Mouse (Mus musculus) limb, embryonic 14.5 days (tissue): ENCODE measurements around the gene Lin7b. TPM values are rescaled to one million over a fixed set of nuclear protein-coding genes. Genes with fewer than 3 reads are reported as not detected.

Source experiments
- ATAC-seq: fragments of 200-750 bp; cut with Nextera tagmentation; 2 replicates; pipeline ENCODE4 v1.8.0; 2017; ENCODE audit warnings: low read depth, moderate number of reproducible peaks, moderate TSS enrichment; ENCODE audit not compliant: low FRiP score
- DNase-seq: peaks from one replicate; pipeline ENCODE4 v3.0.0-alpha.2; 2015; ENCODE audit warnings: low spot score
- H3K27ac ChIP-seq: fragments of 300-500 bp; sonication (generic); replicated peaks from 2 replicates; pipeline ENCODE4 v1.5.1; 2014; ENCODE audit warnings: low read depth, mild to moderate bottlenecking, low read length, moderate library complexity, mixed read lengths
- H3K27me3 ChIP-seq: fragments of 300-500 bp; sonication (generic); 2 replicates; pipeline ENCODE4 v1.6.1; 2014; ENCODE audit warnings: low read length, mixed read lengths; ENCODE audit not compliant: control insufficient read depth, insufficient read depth
- H3K36me3 ChIP-seq: fragments of 300-500 bp; sonication (generic); 2 replicates; pipeline ENCODE4 v1.6.1; 2014; ENCODE audit warnings: mild to moderate bottlenecking, low read length, moderate library complexity, mixed read lengths; ENCODE audit not compliant: control insufficient read depth, insufficient read depth
- H3K4me1 ChIP-seq: fragments of 300-500 bp; sonication (generic); 2 replicates; pipeline ENCODE4 v1.6.1; 2014; ENCODE audit warnings: antibody characterized with exemption, low read length, mixed read lengths; ENCODE audit not compliant: control insufficient read depth, insufficient read depth
- H3K4me2 ChIP-seq: fragments of 300-500 bp; sonication (generic); replicated peaks from 2 replicates; pipeline ENCODE4 v1.6.1; 2014; ENCODE audit warnings: low read depth, mild to moderate bottlenecking, low read length, moderate library complexity; ENCODE audit not compliant: severe bottlenecking
- H3K4me3 ChIP-seq: fragments of 300-500 bp; sonication (generic); replicated peaks from 2 replicates; pipeline ENCODE4 v1.5.1; 2014; ENCODE audit warnings: low read length
- H3K9ac ChIP-seq: fragments of 300-500 bp; sonication (generic); 2 replicates; pipeline ENCODE4 v1.6.1; 2014; ENCODE audit warnings: mild to moderate bottlenecking, low read depth, low read length, moderate library complexity; ENCODE audit not compliant: severe bottlenecking
- H3K9me3 ChIP-seq: fragments of 300-500 bp; sonication (generic); 2 replicates; pipeline ENCODE4 v1.6.1; 2016; ENCODE audit warnings: low read length; ENCODE audit not compliant: control insufficient read depth
- POLR2A ChIP-seq: fragments of 200-500 bp; IDR thresholded peaks from 2 replicates; pipeline ENCODE4 v1.8.0; 2012; ENCODE audit warnings: inconsistent platforms, mild to moderate bottlenecking, moderate library complexity, borderline replicate concordance; ENCODE audit not compliant: insufficient read depth, insufficient read length; ENCODE audit errors: extremely low read depth
- WGBS: fragments of 180-500 bp; shearing (Covaris S2); extraction: QIAGEN DNeasy Blood & Tissue Kit; methylation state at CpG from one replicate; pipeline ENCODE4 v1.1.7; 2014; 5-methylcytosine and 5-hydroxymethylcytosine counted together
- polyA plus RNA-seq, 2 experiments: library from polyadenylated mRNA; depleted of rRNA in 1 of 2; stranded (reverse) in 1 of 2; unstranded in 1 of 2; fragments of >200 nt; fragmentation: Nextera tagmentation in 1 of 2; extraction: Ambion mirVana in 1 of 2; gene quantifications; 2 replicates each; pipeline versions ENCODE4 v1.2.1 to v1.2.3; 2012 to 2014

Gene Lin7b
- polyA plus RNA-seq, 2 experiments, result 1.7 to 4.7 TPM

- TF ChIP-seq POLR2A, result no peak
- Histone ChIP-seq H3K9me3 (no peaks in the 10 kb centered on the region), H3K36me3 (peaks cover 50% of the 10 kb centered on the region), H3K4me3 (no peak overlapping the region), H3K27me3 (no peaks in the 10 kb centered on the region), H3K4me2 (no peak overlapping the region), H3K4me1 (no peaks in the 10 kb centered on the region), H3K9ac (no peak overlapping the region), H3K27ac (no peak overlapping the region)
- DNase-seq, result no peak
- ATAC-seq, result no peak
- WGBS, result 88% methylated on average over 4 of the region's 4 CpGs
Measured at GRCm38 (mm10) chr7:45322245-45322644, 48.1 kb downstream of the Lin7b start.

Other genes starting within 250 kb of the Lin7b start
Only the 30 nearest of the 36 such genes appear.
- 115 and 118 TPM in 2 replicates for gene Pih1d1, start 216.3 kb downstream of the Lin7b start, polyA plus RNA-seq (2012; rRNA removed)
- 86.4 and 87.3 TPM in 2 replicates for gene Pih1d1, start 216.3 kb downstream of the Lin7b start, polyA plus RNA-seq (2014; fragmentation: Nextera tagmentation; extraction: Ambion mirVana)
- 45.6 and 67.3 TPM in 2 replicates for gene Aldh16a1, start 216.0 kb downstream of the Lin7b start, polyA plus RNA-seq (2012; rRNA removed)
- gene Aldh16a1, start 216.0 kb downstream of the Lin7b start, polyA plus RNA-seq (2014; fragmentation: Nextera tagmentation; extraction: Ambion mirVana), result 40.0 and 47.7 TPM in 2 replicates
- gene Slc17a7, start 206.6 kb downstream of the Lin7b start, polyA plus RNA-seq (2012; rRNA removed), result 0.40 and 0.58 TPM in 2 replicates
- 0.17 and 0.18 TPM in 2 replicates for gene Slc17a7, start 206.6 kb downstream of the Lin7b start, polyA plus RNA-seq (2014; fragmentation: Nextera tagmentation; extraction: Ambion mirVana)
- gene Gfy, start 191.0 kb downstream of the Lin7b start, polyA plus RNA-seq (2012; rRNA removed), result 0.09 and 0.27 TPM in 2 replicates
- gene Gfy, start 191.0 kb downstream of the Lin7b start, polyA plus RNA-seq (2014; fragmentation: Nextera tagmentation; extraction: Ambion mirVana), result not detected in 2 replicates
- gene Pth2, start 189.6 kb downstream of the Lin7b start, polyA plus RNA-seq (2012; rRNA removed), result not detected in 2 replicates
- gene Pth2, start 189.6 kb downstream of the Lin7b start, polyA plus RNA-seq (2014; fragmentation: Nextera tagmentation; extraction: Ambion mirVana), result not detected in 2 replicates
- gene Ccdc155, start 165.7 kb downstream of the Lin7b start, polyA plus RNA-seq (2012; rRNA removed), result 1.4 and 1.5 TPM in 2 replicates
- gene Ccdc155, start 165.7 kb downstream of the Lin7b start, polyA plus RNA-seq (2014; fragmentation: Nextera tagmentation; extraction: Ambion mirVana), result 0.79 and 1.2 TPM in 2 replicates
- gene Dkkl1, start 158.4 kb downstream of the Lin7b start, polyA plus RNA-seq (2012; rRNA removed), result 3.0 and 4.8 TPM in 2 replicates
- 9.0 and 14.8 TPM in 2 replicates for gene Dkkl1, start 158.4 kb downstream of the Lin7b start, polyA plus RNA-seq (2014; fragmentation: Nextera tagmentation; extraction: Ambion mirVana)
- gene Tead2, start 154.8 kb downstream of the Lin7b start, polyA plus RNA-seq (2012; rRNA removed), result 450 and 560 TPM in 2 replicates
- 143 and 168 TPM in 2 replicates for gene Tead2, start 154.8 kb downstream of the Lin7b start, polyA plus RNA-seq (2014; fragmentation: Nextera tagmentation; extraction: Ambion mirVana)
- 4.9 and 6.0 TPM in 2 replicates for gene Cd37, start 131.5 kb downstream of the Lin7b start, polyA plus RNA-seq (2012; rRNA removed)
- 2.6 and 3.7 TPM in 2 replicates for gene Cd37, start 131.5 kb downstream of the Lin7b start, polyA plus RNA-seq (2014; fragmentation: Nextera tagmentation; extraction: Ambion mirVana)
- gene Slc6a16, start 129.5 kb downstream of the Lin7b start, polyA plus RNA-seq (2012; rRNA removed), result 0.18 and 0.29 TPM in 2 replicates
- 0.21 TPM in 1 of 2 replicates, not detected in the other for gene Slc6a16, start 129.5 kb downstream of the Lin7b start, polyA plus RNA-seq (2014; fragmentation: Nextera tagmentation; extraction: Ambion mirVana)
- not detected in 2 replicates for gene Slc6a21, start 93.1 kb downstream of the Lin7b start, polyA plus RNA-seq (2012; rRNA removed)
- not detected in 2 replicates for gene Slc6a21, start 93.1 kb downstream of the Lin7b start, polyA plus RNA-seq (2014; fragmentation: Nextera tagmentation; extraction: Ambion mirVana)
- 42.6 and 46.1 TPM in 2 replicates for gene Trpm4, start 36.8 kb downstream of the Lin7b start, polyA plus RNA-seq (2012; rRNA removed)
- 15.8 TPM in 2 replicates for gene Trpm4, start 36.8 kb downstream of the Lin7b start, polyA plus RNA-seq (2014; fragmentation: Nextera tagmentation; extraction: Ambion mirVana)
- 9.5 and 17.9 TPM in 2 replicates for gene Hrc, start 35.3 kb downstream of the Lin7b start, polyA plus RNA-seq (2012; rRNA removed)
- gene Hrc, start 35.3 kb downstream of the Lin7b start, polyA plus RNA-seq (2014; fragmentation: Nextera tagmentation; extraction: Ambion mirVana), result 4.1 and 5.9 TPM in 2 replicates
- gene Ppfia3, start 3.6 kb downstream of the Lin7b start, polyA plus RNA-seq (2012; rRNA removed), result 12.3 and 13.8 TPM in 2 replicates
- 8.4 and 9.0 TPM in 2 replicates for gene Ppfia3, start 3.6 kb downstream of the Lin7b start, polyA plus RNA-seq (2014; fragmentation: Nextera tagmentation; extraction: Ambion mirVana)
- 539 and 694 TPM in 2 replicates for gene Snrnp70, start 25.2 kb upstream of the Lin7b start, polyA plus RNA-seq (2012; rRNA removed)
- gene Snrnp70, start 25.2 kb upstream of the Lin7b start, polyA plus RNA-seq (2014; fragmentation: Nextera tagmentation; extraction: Ambion mirVana), result 69.7 and 73.7 TPM in 2 replicates
- gene Kcna7, start 35.1 kb upstream of the Lin7b start, polyA plus RNA-seq (2012; rRNA removed), result 0.10 TPM in 2 replicates
- 0.11 TPM in 1 of 2 replicates, not detected in the other for gene Kcna7, start 35.1 kb upstream of the Lin7b start, polyA plus RNA-seq (2014; fragmentation: Nextera tagmentation; extraction: Ambion mirVana)
- gene Ntf5, start 43.1 kb upstream of the Lin7b start, polyA plus RNA-seq (2012; rRNA removed), result 4.2 and 4.5 TPM in 2 replicates
- gene Ntf5, start 43.1 kb upstream of the Lin7b start, polyA plus RNA-seq (2014; fragmentation: Nextera tagmentation; extraction: Ambion mirVana), result 4.4 and 6.0 TPM in 2 replicates
- 0.50 and 1.4 TPM in 2 replicates for gene Lhb, start 50.2 kb upstream of the Lin7b start, polyA plus RNA-seq (2012; rRNA removed)
- not detected in 2 replicates for gene Lhb, start 50.2 kb upstream of the Lin7b start, polyA plus RNA-seq (2014; fragmentation: Nextera tagmentation; extraction: Ambion mirVana)
- 44.1 and 59.1 TPM in 2 replicates for gene Gys1, start 64.3 kb upstream of the Lin7b start, polyA plus RNA-seq (2012; rRNA removed)
- 35.8 and 37.3 TPM in 2 replicates for gene Gys1, start 64.3 kb upstream of the Lin7b start, polyA plus RNA-seq (2014; fragmentation: Nextera tagmentation; extraction: Ambion mirVana)
- 120 TPM in 2 replicates for gene Ruvbl2, start 67.5 kb upstream of the Lin7b start, polyA plus RNA-seq (2012; rRNA removed)
- gene Ruvbl2, start 67.5 kb upstream of the Lin7b start, polyA plus RNA-seq (2014; fragmentation: Nextera tagmentation; extraction: Ambion mirVana), result 119 and 126 TPM in 2 replicates
- gene Ftl1, start 89.3 kb upstream of the Lin7b start, polyA plus RNA-seq (2012; rRNA removed), result 1,503 and 2,450 TPM in 2 replicates
- 4,726 and 4,986 TPM in 2 replicates for gene Ftl1, start 89.3 kb upstream of the Lin7b start, polyA plus RNA-seq (2014; fragmentation: Nextera tagmentation; extraction: Ambion mirVana)
- gene Bax, start 96.3 kb upstream of the Lin7b start, polyA plus RNA-seq (2012; rRNA removed), result 127 and 164 TPM in 2 replicates
- gene Bax, start 96.3 kb upstream of the Lin7b start, polyA plus RNA-seq (2014; fragmentation: Nextera tagmentation; extraction: Ambion mirVana), result 133 and 140 TPM in 2 replicates
- gene Tulp2, start 111.3 kb upstream of the Lin7b start, polyA plus RNA-seq (2012; rRNA removed), result 0.82 and 1.3 TPM in 2 replicates
- 1.2 and 2.0 TPM in 2 replicates for gene Tulp2, start 111.3 kb upstream of the Lin7b start, polyA plus RNA-seq (2014; fragmentation: Nextera tagmentation; extraction: Ambion mirVana)
- gene Gm45808, start 116.2 kb upstream of the Lin7b start, polyA plus RNA-seq (2012; rRNA removed), result not detected in 2 replicates
- gene Gm45808, start 116.2 kb upstream of the Lin7b start, polyA plus RNA-seq (2014; fragmentation: Nextera tagmentation; extraction: Ambion mirVana), result not detected in 2 replicates
- 2.4 and 2.9 TPM in 2 replicates for gene Dhdh, start 118.2 kb upstream of the Lin7b start, polyA plus RNA-seq (2012; rRNA removed)
- gene Dhdh, start 118.2 kb upstream of the Lin7b start, polyA plus RNA-seq (2014; fragmentation: Nextera tagmentation; extraction: Ambion mirVana), result 2.0 and 2.6 TPM in 2 replicates
- 293 and 299 TPM in 2 replicates for gene Nucb1, start 139.8 kb upstream of the Lin7b start, polyA plus RNA-seq (2012; rRNA removed)
- gene Nucb1, start 139.8 kb upstream of the Lin7b start, polyA plus RNA-seq (2014; fragmentation: Nextera tagmentation; extraction: Ambion mirVana), result 239 and 254 TPM in 2 replicates
- 27.5 and 29.8 TPM in 2 replicates for gene Ppp1r15a, start 155.7 kb upstream of the Lin7b start, polyA plus RNA-seq (2012; rRNA removed)
- 21.2 and 22.1 TPM in 2 replicates for gene Ppp1r15a, start 155.7 kb upstream of the Lin7b start, polyA plus RNA-seq (2014; fragmentation: Nextera tagmentation; extraction: Ambion mirVana)
- gene Plekha4, start 155.7 kb upstream of the Lin7b start, polyA plus RNA-seq (2012; rRNA removed), result 13.1 and 17.2 TPM in 2 replicates
- gene Plekha4, start 155.7 kb upstream of the Lin7b start, polyA plus RNA-seq (2014; fragmentation: Nextera tagmentation; extraction: Ambion mirVana), result 4.3 and 4.6 TPM in 2 replicates
- 1.1 and 1.2 TPM in 2 replicates for gene Hsd17b14, start 184.3 kb upstream of the Lin7b start, polyA plus RNA-seq (2012; rRNA removed)
- 0.44 and 0.92 TPM in 2 replicates for gene Hsd17b14, start 184.3 kb upstream of the Lin7b start, polyA plus RNA-seq (2014; fragmentation: Nextera tagmentation; extraction: Ambion mirVana)
- gene Bcat2, start 199.6 kb upstream of the Lin7b start, polyA plus RNA-seq (2012; rRNA removed), result 67.6 and 71.5 TPM in 2 replicates
- gene Bcat2, start 199.6 kb upstream of the Lin7b start, polyA plus RNA-seq (2014; fragmentation: Nextera tagmentation; extraction: Ambion mirVana), result 57.2 and 60.4 TPM in 2 replicates